Mouse (Mus musculus): ENCODE results near the gene Zfp827.

- TF ChIP-seq CTCF (IDR thresholded peaks at IDR 0.05; ENCODE audit: extremely low read depth, insufficient read depth, low read length), result no peak
- no peak for TF ChIP-seq POLR2A (IDR thresholded peaks at IDR 0.05; ENCODE audit: extremely low read depth, insufficient read depth, low read length)
These were observed 170.4 kb downstream of the Zfp827 start for GRCm38 (mm10) chr8:79198675-79199074.

Measured in cortical plate, adult 2 months (tissue).